Mouse (Mus musculus) adrenal gland, postnatal 4 days (tissue): Measurements from ENCODE around the gene Cul4b. TPM values are rescaled to one million over a fixed set of nuclear protein-coding genes. Genes with fewer than 3 reads are reported as not detected.

Source experiments
- total RNA-seq, 2 experiments: library from RNA; stranded (reverse); gene quantifications; 2 replicates each; pipeline ENCODE4 v1.2.3; 2021

Cul4b gene
- total RNA-seq, 2 experiments from 2014 or later, result 43.7 to 46.0 TPM

Other genes with a start within 250 kb of the Cul4b start
- 100 to 1,000 TPM; 173 to 184 TPM for gene Lamp2, start 119.7 kb downstream of the Cul4b start, total RNA-seq
- gene Mcts1, start 24.4 kb upstream of the Cul4b start, total RNA-seq, result 10 to 100 TPM; 82.8 to 86.1 TPM
- gene C1galt1c1, start 58.9 kb upstream of the Cul4b start, total RNA-seq, result 10 to 100 TPM; 13.7 to 17.3 TPM
- gene 6030498E09Rik, start 196.5 kb upstream of the Cul4b start, total RNA-seq, result under 1 TPM; 0.56 to 0.59 TPM